Mouse (Mus musculus) spleen, adult 18-20 months (tissue): ENCODE results near the gene Clca2.
"Not testable (repeated sequence)": the region's sequence is repeated elsewhere in the genome, so short reads cannot be mapped to it uniquely, and the experiment has no call there.

Experiments
- DNase-seq, 2 experiments: peaks; one replicate each; pipeline ENCODE4 v3.0.0; 2022; ENCODE audit warnings: mixed read lengths in 2 of 2

The Clca2 gene

GRCm38 (mm10) chr3:145083081-145083480 lies 16.2 kb downstream of the Clca2 start:
- no peak for DNase-seq

- no peak for DNase-seq
Measured at GRCm38 (mm10) chr3:145080904-145081303, 18.3 kb downstream of the Clca2 start.

- no peak for DNase-seq
Measured at GRCm38 (mm10) chr3:145078405-145078804, 20.8 kb downstream of the Clca2 start.

GRCm38 (mm10) chr3:145072339-145072738 lies 26.9 kb downstream of the Clca2 start:
- no peak for DNase-seq

GRCm38 (mm10) chr3:145068964-145069363 lies 30.3 kb downstream of the Clca2 start:
- no peak for DNase-seq

GRCm38 (mm10) chr3:145055138-145055537 lies 44.1 kb downstream of the Clca2 start:
- not testable (repeated sequence) for DNase-seq

GRCm38 (mm10) chr3:145049820-145050219 lies 49.4 kb downstream of the Clca2 start:
- no peak for DNase-seq

- no peak for DNase-seq
Measured at GRCm38 (mm10) chr3:145038813-145039212, 60.4 kb downstream of the Clca2 start.

GRCm38 (mm10) chr3:145032676-145033075 lies 66.6 kb downstream of the Clca2 start, which contains the start of gene Clca1:
Gene Clca1 (minus strand): TSS chr3:145032776.
- DNase-seq, result no peak

GRCm38 (mm10) chr3:145028036-145028435 lies 71.2 kb downstream of the Clca2 start:
- no peak for DNase-seq

- peak in 1 of 2 experiments; percentile 11 for DNase-seq
Measured at GRCm38 (mm10) chr3:145026750-145027149, 72.5 kb downstream of the Clca2 start.
